Mouse (Mus musculus): ENCODE data around the gene Ssr1.

Gene Ssr1

DNA sequence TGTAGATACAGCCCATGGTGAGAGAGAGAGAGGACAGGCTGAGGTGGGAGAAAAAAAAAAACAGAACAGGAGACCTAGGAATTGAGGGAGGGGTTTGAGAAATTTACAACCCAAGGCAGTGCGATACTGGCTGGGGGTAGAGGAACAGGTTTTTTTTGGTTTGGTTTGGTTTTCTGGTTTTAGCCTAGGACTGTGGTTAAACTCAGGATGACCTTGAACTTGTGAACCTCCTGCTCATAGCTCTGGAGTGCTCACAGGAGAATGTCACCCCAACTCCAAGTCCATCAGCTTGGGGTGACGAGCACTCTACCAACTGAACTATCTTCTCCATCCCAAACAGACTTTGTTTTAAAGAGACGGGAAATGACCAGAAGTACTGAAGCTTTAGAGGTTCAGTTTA is 50.6 kb downstream of the Ssr1 start:
- no peak for DNase-seq

- DNase-seq, result no peak
Measured at GRCm38 (mm10) chr13:37942887-37943331, 51.1 kb downstream of the Ssr1 start.

- peak; percentile 50 for DNase-seq
Measured at GRCm38 (mm10) chr13:37941950-37942886, 51.8 kb downstream of the Ssr1 start.

GRCm38 (mm10) chr13:37941138-37941645 is 52.8 kb downstream of the Ssr1 start:
- DNase-seq, result no peak

- DNase-seq, result no peak
Measured at GRCm38 (mm10) chr13:37940649-37941048, 53.4 kb downstream of the Ssr1 start.

DNA sequence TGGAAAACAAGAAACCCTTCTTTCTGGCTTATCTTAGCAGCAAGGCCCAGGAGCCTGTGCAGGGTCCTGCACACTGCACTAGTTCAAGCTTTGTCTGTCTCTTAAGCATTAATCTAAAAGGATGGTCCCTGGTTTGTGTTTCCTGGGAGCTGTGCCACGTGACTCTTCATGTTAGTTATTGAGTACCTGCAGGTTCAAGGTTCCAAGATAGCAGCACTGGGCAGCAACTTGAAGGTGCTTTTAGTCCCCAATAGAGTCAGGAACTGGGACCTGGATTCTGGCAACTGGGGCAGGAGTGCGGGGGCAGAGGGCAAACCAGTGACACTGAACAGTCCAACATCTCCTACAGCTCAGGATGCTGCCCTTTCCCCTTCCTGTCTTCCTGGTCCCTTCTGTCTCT is 53.9 kb downstream of the Ssr1 start:
- DNase-seq, result no peak

DNA sequence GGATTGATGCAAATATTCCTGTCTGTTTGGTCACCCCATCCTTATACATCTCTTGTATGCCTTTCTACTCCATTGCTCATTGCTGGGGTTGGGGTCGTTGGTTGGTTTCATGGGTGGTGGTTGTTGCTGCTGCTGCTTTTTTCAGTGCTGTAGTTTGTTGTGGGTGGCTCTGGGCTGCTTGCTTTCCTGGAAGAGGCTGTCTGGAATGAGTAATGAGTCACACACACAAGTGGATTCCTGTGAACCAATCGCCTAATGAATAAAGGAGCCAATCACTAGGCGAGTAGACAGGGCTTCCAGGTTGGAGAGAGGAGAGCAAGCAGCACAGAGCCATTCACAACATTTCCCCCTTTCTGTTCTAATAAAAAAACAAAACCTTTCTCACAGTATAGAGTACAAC is 57.7 kb downstream of the Ssr1 start:
- DNase-seq, result no peak

GRCm38 (mm10) chr13:37934920-37935319 is 59.1 kb downstream of the Ssr1 start:
- DNase-seq, result no peak

GRCm38 (mm10) chr13:37934075-37934474 is 59.9 kb downstream of the Ssr1 start:
- no peak for DNase-seq

DNA sequence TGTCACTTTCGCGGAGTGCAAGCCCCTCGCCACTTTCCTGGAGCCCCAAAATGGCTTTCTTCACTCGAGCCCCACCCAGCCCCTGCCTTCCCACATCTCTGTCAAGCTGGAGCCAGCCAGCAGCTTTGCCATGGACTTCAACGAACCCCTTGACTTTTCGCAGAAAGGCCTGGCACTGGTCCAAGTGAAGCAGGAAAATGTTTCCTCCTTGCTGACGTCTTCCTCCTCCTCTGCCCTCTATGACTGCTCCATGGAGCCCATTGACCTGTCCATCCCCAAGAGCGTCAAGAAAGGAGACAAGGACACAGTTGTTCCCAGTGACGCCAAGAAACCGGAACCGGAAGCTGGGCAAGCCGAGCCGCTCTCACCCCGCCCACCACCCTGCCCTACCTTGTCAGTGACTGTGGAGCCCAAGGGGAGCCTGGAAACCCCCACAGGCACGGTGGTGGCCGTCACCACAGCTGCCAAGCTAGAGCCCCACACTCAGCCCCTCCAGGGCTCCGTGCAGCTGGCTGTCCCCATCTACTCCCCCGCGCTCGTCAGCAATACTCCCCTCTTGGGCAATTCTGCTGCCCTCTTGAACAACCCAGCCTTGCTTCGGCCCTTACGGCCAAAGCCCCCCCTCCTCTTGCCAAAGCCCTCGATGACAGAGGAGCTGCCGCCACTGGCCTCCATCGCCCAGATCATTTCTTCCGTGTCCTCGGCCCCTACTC is 62.7 kb downstream of the Ssr1 start:
- DNase-seq, result no peak

DNA sequence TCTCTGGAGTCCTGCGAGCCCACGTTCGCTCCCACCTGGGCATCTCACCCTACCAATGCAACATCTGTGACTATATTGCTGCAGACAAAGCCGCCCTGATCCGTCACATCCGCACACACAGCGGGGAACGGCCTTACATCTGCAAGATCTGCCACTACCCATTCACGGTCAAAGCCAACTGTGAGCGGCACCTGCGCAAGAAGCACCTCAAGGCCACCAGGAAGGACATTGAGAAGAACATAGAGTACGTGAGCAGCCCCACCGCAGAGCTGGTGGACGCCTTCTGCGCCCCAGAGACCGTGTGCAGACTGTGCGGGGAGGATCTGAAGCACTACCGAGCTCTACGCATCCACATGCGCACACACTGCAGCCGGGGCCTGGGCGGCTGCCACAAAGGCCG is 63.4 kb downstream of the Ssr1 start:
- DNase-seq, result no peak

DNA sequence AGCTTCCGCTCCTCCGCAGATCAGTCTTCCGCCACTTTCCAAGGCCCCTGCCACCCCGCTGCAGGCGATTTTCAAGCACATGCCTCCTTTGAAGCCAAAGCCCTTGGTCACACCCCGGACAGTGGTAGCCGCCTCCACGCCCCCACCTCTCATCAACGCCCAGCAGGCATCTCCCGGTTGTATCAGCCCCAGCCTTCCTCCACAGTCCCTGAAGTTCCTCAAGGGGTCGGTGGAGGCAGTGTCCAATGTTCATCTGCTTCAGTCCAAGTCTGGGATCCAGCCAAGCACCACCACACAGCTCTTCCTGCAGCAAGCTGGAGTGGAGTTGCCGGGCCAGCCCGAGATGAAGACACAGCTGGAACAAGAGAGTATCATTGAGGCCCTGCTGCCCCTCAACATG is 63.9 kb downstream of the Ssr1 start:
- no peak for DNase-seq

GRCm38 (mm10) chr13:37929532-37929931 is 64.5 kb downstream of the Ssr1 start:
- DNase-seq, result no peak

DNA sequence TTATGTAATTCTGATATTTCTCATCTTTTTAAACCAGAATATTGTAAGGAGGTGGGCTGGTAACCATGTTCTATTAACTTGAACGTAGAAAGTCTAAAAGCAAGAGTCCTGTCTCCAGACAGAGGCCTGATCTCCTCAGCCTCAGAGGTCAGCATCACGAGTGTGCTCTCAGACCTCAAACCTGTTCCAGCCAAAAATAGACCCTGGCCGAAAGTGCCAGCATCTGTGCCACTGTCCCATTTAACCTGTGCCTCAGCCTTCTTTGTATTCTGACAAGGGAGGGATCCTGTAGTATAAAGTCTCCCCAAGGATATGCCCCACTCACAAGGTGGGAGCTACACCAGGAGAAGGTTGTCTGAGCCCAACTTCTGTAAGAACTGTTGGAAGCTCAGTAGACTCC is 67.6 kb downstream of the Ssr1 start:
- no peak for DNase-seq

GRCm38 (mm10) chr13:37924461-37924948 is 69.5 kb downstream of the Ssr1 start:
- DNase-seq, result peak; percentile 55

GRCm38 (mm10) chr13:37923643-37924460 is 70.2 kb downstream of the Ssr1 start:
- DNase-seq, result no peak

- no peak for DNase-seq
Measured at GRCm38 (mm10) chr13:37923091-37923490, 70.9 kb downstream of the Ssr1 start.

DNA sequence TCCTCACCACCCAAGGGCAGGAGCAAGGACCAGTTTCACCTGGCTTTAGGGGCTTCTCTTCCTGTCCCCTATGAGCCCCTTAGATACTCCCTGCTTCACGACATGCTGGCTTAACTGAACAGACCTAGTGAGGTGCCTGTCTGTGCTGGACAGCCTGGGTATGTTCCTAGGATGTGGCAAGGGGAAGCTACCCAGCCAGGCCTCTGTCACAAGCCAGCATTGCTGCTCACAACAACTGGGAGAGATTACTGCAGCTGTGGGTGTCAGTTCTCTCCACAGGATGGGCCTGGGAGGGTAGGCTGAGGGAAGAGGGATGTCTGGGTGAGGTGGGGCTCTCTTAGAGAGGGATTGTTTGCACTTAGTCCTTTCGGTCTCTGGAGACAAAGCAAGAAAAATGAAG is 73.3 kb downstream of the Ssr1 start:
- no peak for DNase-seq

DNA sequence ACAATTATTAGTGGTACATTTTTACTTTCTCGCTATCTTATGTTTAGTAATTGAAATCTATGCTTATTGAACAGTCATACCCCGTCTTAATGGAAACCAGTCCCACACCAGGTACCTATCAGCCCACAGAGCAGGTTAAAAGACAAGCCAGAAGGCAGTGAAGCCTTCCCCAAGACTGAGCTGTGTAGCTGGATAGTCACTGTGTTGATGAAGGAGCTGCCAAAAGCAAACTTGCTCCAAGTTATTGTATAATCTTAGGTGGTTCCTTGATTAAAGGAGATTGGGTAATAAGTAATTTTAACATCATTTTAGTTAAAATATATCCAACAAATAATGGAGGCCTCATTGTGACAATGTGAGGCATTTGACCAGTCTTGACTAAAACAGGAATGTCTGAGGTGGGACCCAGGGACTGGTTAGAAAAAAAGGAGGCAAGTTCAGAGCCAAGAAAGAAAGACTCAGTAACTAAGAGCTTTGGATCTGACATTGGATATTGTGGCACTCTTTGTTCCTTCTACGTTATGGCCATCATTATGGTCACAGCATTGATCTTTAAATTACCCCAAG is 74.2 kb downstream of the Ssr1 start:
- DNase-seq, result no peak

DNA sequence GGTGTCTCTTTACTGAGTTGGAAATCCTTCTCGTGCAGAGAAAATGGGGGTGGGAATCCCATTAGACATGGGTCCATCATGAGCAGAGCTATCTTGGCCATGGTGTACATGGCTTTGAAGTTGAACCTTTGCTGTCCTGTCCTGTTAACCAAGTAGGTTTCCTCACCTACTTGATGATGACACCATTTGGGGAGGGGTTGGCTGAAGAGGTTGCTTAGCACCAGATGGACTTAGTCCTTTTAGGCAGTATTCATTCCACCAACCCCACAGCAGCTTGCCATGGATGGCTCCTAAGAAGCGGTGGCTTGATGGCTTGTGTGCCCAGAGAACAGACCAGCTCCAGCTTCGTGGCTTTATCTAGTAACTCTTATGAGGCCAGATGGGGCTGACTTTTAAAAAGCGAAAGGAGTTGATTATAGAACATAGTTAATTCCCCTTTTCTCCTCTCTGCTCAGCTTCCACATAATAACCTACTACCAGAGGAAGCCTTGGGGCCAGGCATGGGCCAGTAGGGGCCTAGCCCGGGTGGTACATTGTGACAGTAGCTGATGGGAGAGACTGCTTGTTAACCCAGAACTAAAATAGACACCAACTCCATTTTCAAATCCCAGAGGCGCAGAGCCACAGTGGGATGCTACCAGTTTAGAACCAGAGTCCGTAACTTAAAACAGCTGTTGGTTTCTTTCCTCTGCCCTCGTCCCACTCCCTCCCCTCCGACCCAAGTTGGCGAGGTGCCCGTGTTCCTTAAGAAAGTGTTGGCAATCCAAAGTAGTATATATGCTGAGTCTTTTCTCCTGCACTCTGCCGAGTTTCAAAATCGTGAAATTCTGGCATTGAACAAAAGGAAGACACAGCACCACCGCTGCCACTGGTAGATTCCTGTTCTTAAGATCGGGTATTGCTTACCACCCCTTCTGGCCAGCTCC is 75.4 kb downstream of the Ssr1 start:
- DNase-seq, result no peak
